8 mouse cellular contexts compared by ENCODE assay signal in the genomic region with DNA sequence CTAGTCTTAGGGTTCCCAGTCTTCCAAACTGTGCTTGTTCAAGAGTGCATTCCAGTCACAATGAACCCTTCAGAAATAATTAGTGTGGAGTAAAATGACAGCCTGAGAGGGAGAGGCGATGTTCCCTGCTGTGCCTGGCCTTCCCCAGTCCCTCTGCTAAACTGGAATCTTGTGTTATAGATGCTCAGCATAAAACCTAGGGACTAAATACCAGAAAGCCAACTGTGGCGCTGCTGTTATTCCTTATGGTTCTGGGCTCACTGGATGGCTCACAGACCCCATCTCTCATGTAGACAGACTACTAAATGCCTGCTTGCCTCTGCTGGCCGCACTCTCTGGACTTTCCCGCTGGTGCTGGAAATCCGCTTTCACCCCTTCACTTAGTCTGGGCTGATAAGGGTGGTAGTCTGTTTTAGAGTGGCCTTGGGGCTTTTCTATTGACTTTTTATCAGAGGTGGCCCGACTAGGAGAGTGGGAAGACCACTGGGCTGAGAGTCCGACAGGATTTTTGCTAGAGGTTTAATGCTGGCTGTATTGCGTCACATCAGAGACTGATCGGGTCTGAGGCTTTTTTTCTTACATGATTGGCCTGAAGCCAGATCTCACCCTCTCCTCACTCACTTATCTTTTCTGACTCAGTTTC. TPM values are rescaled to one million over a fixed set of nuclear protein-coding genes. Genes with fewer than 3 reads are reported as not detected.
DNase-seq lines count a peak whose midpoint lies in the region; ATAC-seq lines count a peak whose summit lies in the region.

No protein-coding gene starts in this region.

- no peak for DNase-seq in heart, embryonic 10.5 days (ENCODE audit: low spot score)
- DNase-seq in heart, postnatal 14 days = no peak
- DNase-seq in Muller cell, postnatal 12 days (ENCODE audit: inconsistent ontology term) = peak; percentile 77
- DNase-seq in thymus, postnatal 25 days = no peak
- no peak for DNase-seq in adrenal gland, postnatal 25 days
- DNase-seq in frontal cortex, postnatal 36 days (ENCODE audit: low spot score in 2 of 2) = no peak

- intact Hi-C loops in heart, postnatal 14 days (cut with DNase I) = loop anchor here (2.0 to 5.0 kb wide), 3 partner anchors 14 to 62 kb away; no protein-coding TSS in a partner anchor

- H3K9me3 ChIP-seq in heart, embryonic 10.5 days = no peaks in the 10 kb centered on the region
- no peaks in the 10 kb centered on the region for H3K9me3 ChIP-seq in heart, embryonic 12.5 days (replicated peaks)
- no peaks in the 10 kb centered on the region for H3K9me3 ChIP-seq in liver, embryonic 15.5 days (replicated peaks)

- peaks cover 63% of the 10 kb centered on the region for H3K4me1 ChIP-seq in heart, embryonic 10.5 days
- H3K4me1 ChIP-seq in heart, embryonic 12.5 days (replicated peaks) = peaks cover 39% of the 10 kb centered on the region
- H3K4me1 ChIP-seq in liver, embryonic 15.5 days (replicated peaks) = peaks cover 37% of the 10 kb centered on the region

- H3K27ac ChIP-seq in heart, embryonic 10.5 days = peak overlapping the region; percentile 92
- peak overlapping the region; percentile 82 for H3K27ac ChIP-seq in heart, embryonic 12.5 days (ENCODE audit: poor library complexity, severe bottlenecking)
- peak overlapping the region; percentile 79 for H3K27ac ChIP-seq in liver, embryonic 15.5 days (replicated peaks)

- H3K36me3 ChIP-seq in heart, embryonic 10.5 days = peaks cover 3% of the 10 kb centered on the region; the same call in 1 of the 2 replicates
- H3K36me3 ChIP-seq in heart, embryonic 12.5 days = peaks cover 4% of the 10 kb centered on the region; the same call in 1 of the 2 replicates
- no peaks in the 10 kb centered on the region for H3K36me3 ChIP-seq in liver, embryonic 15.5 days (replicated peaks)

- peak overlapping the region; percentile 80 for H3K4me3 ChIP-seq in heart, embryonic 10.5 days
- peak overlapping the region; percentile 77 for H3K4me3 ChIP-seq in heart, embryonic 12.5 days
- H3K4me3 ChIP-seq in liver, embryonic 15.5 days (replicated peaks) = peak overlapping the region; percentile 62

- peaks cover 36% of the 10 kb centered on the region for H3K27me3 ChIP-seq in heart, embryonic 10.5 days (ENCODE audit: insufficient read depth, poor library complexity, severe bottlenecking)
- peaks cover 13% of the 10 kb centered on the region for H3K27me3 ChIP-seq in heart, embryonic 12.5 days (replicated peaks)
- H3K27me3 ChIP-seq in liver, embryonic 15.5 days = peaks cover 77% of the 10 kb centered on the region

- peak overlapping the region; percentile 88 for H3K9ac ChIP-seq in heart, embryonic 12.5 days
- H3K9ac ChIP-seq in liver, embryonic 15.5 days = peak overlapping the region; percentile 56

- 6% methylated on average over 9 of the region's 9 CpGs for WGBS in heart, embryonic 10.5 days
- 8% methylated on average over 9 of the region's 9 CpGs for WGBS in heart, embryonic 12.5 days
- 24% methylated on average over 9 of the region's 9 CpGs for WGBS in liver, embryonic 15.5 days (ENCODE audit: insufficient replicate concordance)

- peak overlapping the region; percentile 84 for H3K4me2 ChIP-seq in heart, embryonic 12.5 days
- H3K4me2 ChIP-seq in liver, embryonic 15.5 days = peak overlapping the region; percentile 63

- no peak for ATAC-seq in heart, embryonic 12.5 days (ENCODE audit: insufficient number of reproducible peaks, low FRiP score)
- ATAC-seq in liver, embryonic 15.5 days (ENCODE audit: insufficient read depth) = no peak

RNA-seq across cellular contexts. Expression of a gene that starts 4.1 kb away (rescaled TPM):
- polyA plus RNA-seq in heart, embryonic 10.5 days (2016; fragmentation: Nextera tagmentation; extraction: Ambion mirVana) = 5.1 and 5.3 TPM in 2 replicates
- 10 to 100 TPM; 19.1 to 20.4 TPM for total RNA-seq in heart, postnatal 14 days (2021)
- polyA plus RNA-seq in heart, embryonic 12.5 days (2016; fragmentation: Nextera tagmentation; extraction: Ambion mirVana) = 8.2 and 10.3 TPM in 2 replicates
- polyA plus RNA-seq in liver, embryonic 15.5 days (2015; fragmentation: Nextera tagmentation; extraction: Ambion mirVana) = 3.3 and 4.1 TPM in 2 replicates
- 12.2 and 14.7 TPM in 2 replicates for total RNA-seq in adrenal gland, postnatal 25 days (2021)
